Mouse (Mus musculus) embryonic facial prominence, embryonic 13.5 days (tissue): ENCODE measurements around the gene Csnk1g1. TPM values are rescaled to one million over a fixed set of nuclear protein-coding genes. Genes with fewer than 3 reads are reported as not detected.

Experiments used
- ATAC-seq: fragments of 200-750 bp; cut with Nextera tagmentation; 2 replicates; pipeline ENCODE4 v1.8.0; 2017; ENCODE audit warnings: low read depth; ENCODE audit not compliant: insufficient number of reproducible peaks, insufficient read depth, low FRiP score, low TSS enrichment
- H3K27ac ChIP-seq: fragments of 300-500 bp; sonication (generic); 2 replicates; pipeline ENCODE4 v1.5.1; 2015; ENCODE audit warnings: moderate library complexity, mild to moderate bottlenecking, inconsistent platforms
- H3K27me3 ChIP-seq: fragments of 300-500 bp; sonication (generic); 2 replicates; pipeline ENCODE4 v1.6.1; 2015; ENCODE audit warnings: mild to moderate bottlenecking, inconsistent platforms
- H3K36me3 ChIP-seq: fragments of 300-500 bp; sonication (generic); 2 replicates; pipeline ENCODE4 v1.6.1; 2015; ENCODE audit warnings: mild to moderate bottlenecking, inconsistent platforms
- H3K4me1 ChIP-seq: fragments of 300-500 bp; sonication (generic); 2 replicates; pipeline ENCODE4 v1.6.1; 2015; ENCODE audit warnings: inconsistent platforms
- H3K4me2 ChIP-seq: fragments of 300-500 bp; sonication (generic); 2 replicates; pipeline ENCODE4 v1.6.1; 2015; ENCODE audit warnings: moderate library complexity, mild to moderate bottlenecking, inconsistent platforms
- H3K4me3 ChIP-seq: fragments of 300-500 bp; sonication (generic); 2 replicates; pipeline ENCODE4 v1.5.1; 2015; ENCODE audit warnings: mild to moderate bottlenecking, inconsistent platforms
- H3K9ac ChIP-seq: fragments of 300-500 bp; sonication (generic); 2 replicates; pipeline ENCODE4 v1.6.1; 2015; ENCODE audit warnings: mild to moderate bottlenecking, inconsistent platforms
- H3K9me3 ChIP-seq: fragments of 300-500 bp; sonication (generic); 2 replicates; pipeline ENCODE4 v1.6.1; 2016; ENCODE audit warnings: inconsistent platforms
- WGBS: fragments of 180-500 bp; shearing (Covaris S2); methylation state at CpG from one replicate; pipeline ENCODE4 v1.1.7; 2015; ENCODE audit warnings: mixed read lengths; 5-methylcytosine and 5-hydroxymethylcytosine counted together
- polyA plus RNA-seq: library from polyadenylated mRNA; unstranded; fragments of >200 nt; fragmentation: Nextera tagmentation; extraction: Ambion mirVana; gene quantifications from 2 replicates; pipeline ENCODE4 v1.2.1, GENCODE M21; 2015

Gene Csnk1g1
- polyA plus RNA-seq, 1 experiment from 2014 or later = 22.8 TPM

GRCm38 (mm10) chr9:66070151-66070550 is 161.4 kb downstream of the Csnk1g1 start:
- no peaks in the 10 kb centered on the region for H3K9me3 ChIP-seq
- WGBS = 89% methylated on average over 5 of the region's 5 CpGs

GRCm38 (mm10) chr9:66072754-66073153 is 164.0 kb downstream of the Csnk1g1 start:
- no peaks in the 10 kb centered on the region for H3K9me3 ChIP-seq
- ATAC-seq = no peak
- WGBS = 84% methylated on average over 7 of the region's 7 CpGs
- H3K4me3 ChIP-seq = no peak overlapping the region
- no peak overlapping the region for H3K4me2 ChIP-seq
- H3K27me3 ChIP-seq = peaks cover 26% of the 10 kb centered on the region
- H3K27ac ChIP-seq = no peak overlapping the region
- H3K36me3 ChIP-seq = no peaks in the 10 kb centered on the region
- peaks cover 14% of the 10 kb centered on the region for H3K4me1 ChIP-seq
- H3K9ac ChIP-seq = no peak overlapping the region

More at GRCm38 (mm10) chr9:66070151-66070550, 161.4 kb downstream of the Csnk1g1 start:
- Histone ChIP-seq H3K4me1 (peaks cover 14% of the 10 kb centered on the region), H3K36me3 (peaks cover 24% of the 10 kb centered on the region), H3K4me3 (0 out of 2 replicates have a peak overlapping the region, but pooled peaks have one; percentile 52), H3K27ac (no peak overlapping the region), H3K27me3 (peaks cover 39% of the 10 kb centered on the region), H3K9ac (no peak overlapping the region), H3K4me2 (no peak overlapping the region; the same call in 1 of the 2 replicates)
- no peak for ATAC-seq

- Histone ChIP-seq H3K4me3 (no peak overlapping the region), H3K4me2 (peak overlapping the region; percentile 38; the same call in 1 of the 2 replicates), H3K4me1 (peaks cover 6% of the 10 kb centered on the region), H3K27me3 (0 out of 2 replicates have a peak, but pooled peaks cover 7% of the 10 kb centered on the region), H3K9me3 (no peaks in the 10 kb centered on the region), H3K36me3 (no peaks in the 10 kb centered on the region), H3K27ac (peak overlapping the region; percentile 74), H3K9ac (0 out of 2 replicates have a peak overlapping the region, but pooled peaks have one; percentile 17)
- 59% methylated on average over 3 of the region's 3 CpGs for WGBS
- no peak for ATAC-seq
Observed at GRCm38 (mm10) chr9:66078072-66078471, 169.3 kb downstream of the Csnk1g1 start.

- Histone ChIP-seq H3K4me1 (peaks cover 6% of the 10 kb centered on the region), H3K4me2 (peak overlapping the region; percentile 38), H3K36me3 (no peaks in the 10 kb centered on the region), H3K9me3 (no peaks in the 10 kb centered on the region), H3K27ac (peak overlapping the region; percentile 74), H3K9ac (peak overlapping the region; percentile 17; the same call in 1 of the 2 replicates), H3K4me3 (no peak overlapping the region), H3K27me3 (0 out of 2 replicates have a peak, but pooled peaks cover 7% of the 10 kb centered on the region)
- ATAC-seq = peak; percentile 56; the same call in 1 of the 2 replicates
- WGBS = 4% methylated on average over 14 of the region's 14 CpGs
Observed at GRCm38 (mm10) chr9:66078493-66078892, 169.8 kb downstream of the Csnk1g1 start.

- peaks cover 6% of the 10 kb centered on the region for H3K4me1 ChIP-seq
- no peak overlapping the region for H3K27ac ChIP-seq
- 0 out of 2 replicates have a peak, but pooled peaks cover 7% of the 10 kb centered on the region for H3K27me3 ChIP-seq
- no peak for ATAC-seq
- H3K36me3 ChIP-seq = 0 out of 2 replicates have a peak, but pooled peaks cover 2% of the 10 kb centered on the region
- no peak overlapping the region for H3K4me2 ChIP-seq
- 83% methylated on average over 3 of the region's 3 CpGs for WGBS
- no peak overlapping the region for H3K4me3 ChIP-seq
- no peaks in the 10 kb centered on the region for H3K9me3 ChIP-seq
- no peak overlapping the region for H3K9ac ChIP-seq
Observed at GRCm38 (mm10) chr9:66080804-66081459, 172.2 kb downstream of the Csnk1g1 start.

GRCm38 (mm10) chr9:66081999-66082398 is 173.3 kb downstream of the Csnk1g1 start:
- Histone ChIP-seq H3K27me3 (0 out of 2 replicates have a peak, but pooled peaks cover 7% of the 10 kb centered on the region), H3K36me3 (peaks cover 13% of the 10 kb centered on the region), H3K9me3 (no peaks in the 10 kb centered on the region), H3K4me3 (no peak overlapping the region), H3K4me1 (peaks cover 6% of the 10 kb centered on the region), H3K4me2 (no peak overlapping the region), H3K9ac (no peak overlapping the region), H3K27ac (no peak overlapping the region)
- no peak for ATAC-seq
- 76% methylated on average over 4 of the region's 4 CpGs for WGBS

- H3K4me1 ChIP-seq = 0 out of 2 replicates have a peak, but pooled peaks cover 3% of the 10 kb centered on the region
- 92% methylated on average over 3 of the region's 3 CpGs for WGBS
Observed at GRCm38 (mm10) chr9:66084171-66084570, 175.4 kb downstream of the Csnk1g1 start.

GRCm38 (mm10) chr9:66087062-66087461 is 178.3 kb downstream of the Csnk1g1 start:
- ATAC-seq = no peak
- Histone ChIP-seq H3K9ac (no peak overlapping the region), H3K36me3 (peaks cover 63% of the 10 kb centered on the region), H3K4me1 (0 out of 2 replicates have a peak, but pooled peaks cover 6% of the 10 kb centered on the region), H3K4me3 (no peak overlapping the region), H3K4me2 (no peak overlapping the region), H3K27ac (no peak overlapping the region), H3K27me3 (no peaks in the 10 kb centered on the region), H3K9me3 (no peaks in the 10 kb centered on the region)
- WGBS = 94% methylated on average over 7 of the region's 7 CpGs

More at GRCm38 (mm10) chr9:66084171-66084570, 175.4 kb downstream of the Csnk1g1 start:
- Histone ChIP-seq H3K27me3 (no peaks in the 10 kb centered on the region), H3K9me3 (no peaks in the 10 kb centered on the region), H3K4me3 (no peak overlapping the region), H3K9ac (no peak overlapping the region), H3K27ac (no peak overlapping the region), H3K4me2 (no peak overlapping the region), H3K36me3 (peaks cover 34% of the 10 kb centered on the region)
- ATAC-seq = no peak

GRCm38 (mm10) chr9:66088411-66088810 is 179.7 kb downstream of the Csnk1g1 start:
- no peaks in the 10 kb centered on the region for H3K27me3 ChIP-seq
- peaks cover 14% of the 10 kb centered on the region; the same call in 1 of the 2 replicates for H3K4me1 ChIP-seq
- no peak for ATAC-seq
- no peaks in the 10 kb centered on the region for H3K9me3 ChIP-seq
- no peak overlapping the region for H3K4me2 ChIP-seq
- peak overlapping the region; percentile 33; the same call in 1 of the 2 replicates for H3K27ac ChIP-seq
- peaks cover 76% of the 10 kb centered on the region for H3K36me3 ChIP-seq
- 33% methylated on average over 4 of the region's 4 CpGs for WGBS
- H3K9ac ChIP-seq = no peak overlapping the region
- H3K4me3 ChIP-seq = no peak overlapping the region

GRCm38 (mm10) chr9:66090593-66091244 is 182.0 kb downstream of the Csnk1g1 start:
- H3K4me2 ChIP-seq = no peak overlapping the region
- ATAC-seq = 0 out of 2 replicates have a peak, but pooled peaks have one; percentile 16
- H3K27me3 ChIP-seq = no peaks in the 10 kb centered on the region
- H3K36me3 ChIP-seq = peaks cover 98% of the 10 kb centered on the region
- H3K4me1 ChIP-seq = peaks cover 14% of the 10 kb centered on the region; the same call in 1 of the 2 replicates
- H3K9me3 ChIP-seq = no peaks in the 10 kb centered on the region
- peak overlapping the region; percentile 3 for H3K27ac ChIP-seq
- WGBS = 88% methylated on average over 13 of the region's 13 CpGs
- H3K4me3 ChIP-seq = no peak overlapping the region
- no peak overlapping the region for H3K9ac ChIP-seq

GRCm38 (mm10) chr9:66091327-66092231 is 182.9 kb downstream of the Csnk1g1 start:
- Histone ChIP-seq H3K9ac (no peak overlapping the region), H3K4me2 (no peak overlapping the region), H3K36me3 (peaks cover 96% of the 10 kb centered on the region), H3K4me1 (peaks cover 14% of the 10 kb centered on the region; the same call in 1 of the 2 replicates), H3K27ac (peak overlapping the region; percentile 3; the same call in 1 of the 2 replicates), H3K27me3 (no peaks in the 10 kb centered on the region), H3K9me3 (no peaks in the 10 kb centered on the region), H3K4me3 (no peak overlapping the region)
- WGBS = 73% methylated on average over 6 of the region's 6 CpGs
- no peak for ATAC-seq
